Mouse (Mus musculus): ENCODE measurements around the gene Trim60. TPM values are rescaled to one million over a fixed set of nuclear protein-coding genes. Genes with fewer than 3 reads are reported as not detected.

Trim60 gene
- total and polyA plus RNA-seq, 3 experiments = not detected

DNA sequence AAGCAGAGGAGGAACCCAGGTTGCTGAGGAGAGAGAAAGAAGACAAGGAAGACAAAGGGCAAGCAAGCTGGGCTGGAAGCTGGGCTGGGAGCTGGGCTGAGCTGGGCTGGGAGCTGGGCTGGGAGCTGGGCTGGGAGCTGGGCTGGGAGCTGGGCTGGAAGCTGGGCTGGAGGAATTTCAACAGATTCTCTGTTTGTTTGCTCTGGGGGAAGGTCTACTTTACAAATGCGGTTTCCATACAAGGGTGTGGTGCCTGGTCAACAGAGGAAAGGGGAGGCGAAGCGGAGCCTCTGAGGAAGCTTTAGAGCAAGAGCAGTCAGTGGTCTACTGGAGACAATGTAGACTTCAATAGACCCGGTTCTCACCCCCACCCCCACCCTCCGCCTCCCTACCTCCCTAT lies 28.2 kb upstream of the Trim60 start (continued):
- no peak for TF ChIP-seq GABPA (IDR thresholded peaks at IDR 0.05; ENCODE audit: low read depth, low read length)

DNA sequence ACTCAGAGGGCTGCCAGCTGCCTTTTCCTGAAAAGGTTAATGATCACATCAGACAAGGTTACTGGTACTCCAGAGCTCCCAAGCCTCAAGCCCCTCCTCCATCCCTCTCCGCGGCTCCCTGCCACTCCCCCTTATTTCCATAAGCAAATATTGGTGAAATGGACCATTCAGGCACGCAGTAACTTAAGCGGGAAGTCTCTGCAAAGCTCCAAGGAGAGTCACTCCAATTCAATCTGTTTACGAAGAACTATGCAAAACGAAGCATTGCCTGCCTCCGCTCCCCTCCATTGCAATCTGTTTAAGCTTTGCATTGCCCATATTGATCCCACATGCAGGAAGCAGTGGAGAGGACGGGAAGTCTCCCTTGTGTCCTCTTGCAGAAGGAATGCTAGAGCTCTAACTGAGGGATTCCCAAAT lies 18.7 kb upstream of the Trim60 start, which contains the start of gene Apela:
Gene Apela, minus strand, starts transcription at position 220 of the 417 bp plus-strand sequence.
- H3K4me1 ChIP-seq (ENCODE audit: control insufficient read depth in 1 of 2, insufficient read depth in 2 of 2, low read length in 2 of 2) = no peaks in the 10 kb centered on the region
- DNase-seq (ENCODE audit: low read depth, low spot score) = no peak
- no peaks in the 10 kb centered on the region for H3K36me3 ChIP-seq (ENCODE audit: control insufficient read depth in 1 of 2, insufficient read depth in 2 of 2, low read length in 2 of 2)
- H3K9ac ChIP-seq (ENCODE audit: control insufficient read depth, low read depth, low read length, poor library complexity, severe bottlenecking) = no peak within 1 kb of the TSS
- H3K27ac ChIP-seq (ENCODE audit: control insufficient read depth, low read depth, low read length) = no peak within 1 kb of the TSS
- TF ChIP-seq POLR2AphosphoS5 (IDR thresholded peaks at IDR 0.05; ENCODE audit: borderline replicate concordance, low read depth, low read length) = no peak
- no peak for TF ChIP-seq POLR2A (IDR thresholded peaks at IDR 0.05; ENCODE audit: control insufficient read depth in 1 of 2, insufficient read depth in 1 of 2, low read depth in 1 of 2, low read length in 2 of 2, poor library complexity in 1 of 2)
- no peak for TF ChIP-seq NRF1 (IDR thresholded peaks at IDR 0.05; ENCODE audit: insufficient read depth, low read depth, low read length, poor library complexity, severe bottlenecking)
- no peak for TF ChIP-seq GABPA (IDR thresholded peaks at IDR 0.05; ENCODE audit: low read depth, low read length)
- TF ChIP-seq RCOR1 (IDR thresholded peaks at IDR 0.05; ENCODE audit: low read depth, low read length) = no peak
- TF ChIP-seq SIN3A (IDR thresholded peaks at IDR 0.05; ENCODE audit: low read length) = no peak
- TF ChIP-seq TAL1 (IDR thresholded peaks at IDR 0.05; ENCODE audit: low read length) = no peak
- TF ChIP-seq E2F4 (IDR thresholded peaks at IDR 0.05; ENCODE audit: borderline replicate concordance, low read depth, low read length) = no peak
- no peak for TF ChIP-seq CTCF (IDR thresholded peaks at IDR 0.05 in 2 of 3, conservative IDR thresholded peaks at IDR 0.05 in 1 of 3; ENCODE audit: control insufficient read depth in 1 of 3, insufficient read depth in 1 of 3, low read depth in 2 of 3, low read length in 3 of 3, poor library complexity in 1 of 3, severe bottlenecking in 1 of 3)
- no peak for TF ChIP-seq MXI1 (IDR thresholded peaks at IDR 0.05; ENCODE audit: low read depth, low read length)
- TF ChIP-seq ZMIZ1 (IDR thresholded peaks at IDR 0.05; ENCODE audit: low read depth, low read length) = no peak
- no peak for TF ChIP-seq CHD1 (IDR thresholded peaks at IDR 0.05; ENCODE audit: low read depth, low read length)
- TF ChIP-seq MAX (IDR thresholded peaks at IDR 0.05; ENCODE audit: low read length) = no peak
- TF ChIP-seq ELF1 (IDR thresholded peaks at IDR 0.05; ENCODE audit: low read depth, low read length) = no peak
- no peak for TF ChIP-seq MAFK (IDR thresholded peaks at IDR 0.05; ENCODE audit: borderline replicate concordance, low read depth, low read length)
- TF ChIP-seq MYB (IDR thresholded peaks at IDR 0.05; ENCODE audit: low read depth, low read length) = no peak
- no peaks in the 10 kb centered on the region for H3K27me3 ChIP-seq (ENCODE audit: control insufficient read depth in 1 of 2, insufficient read depth in 2 of 2, low read length in 2 of 2)
- H3K4me3 ChIP-seq (ENCODE audit: control insufficient read depth in 1 of 2, insufficient read depth in 1 of 2, low read depth in 2 of 2, low read length in 2 of 2) = no peak within 1 kb of the TSS
- H3K79me2 ChIP-seq (ENCODE audit: control insufficient read depth, insufficient read depth, low read length, poor library complexity) = no peaks in the 10 kb centered on the region
- no peaks in the 10 kb centered on the region for H3K9me3 ChIP-seq (replicated peaks; ENCODE audit: insufficient read depth, low read length)

DNA sequence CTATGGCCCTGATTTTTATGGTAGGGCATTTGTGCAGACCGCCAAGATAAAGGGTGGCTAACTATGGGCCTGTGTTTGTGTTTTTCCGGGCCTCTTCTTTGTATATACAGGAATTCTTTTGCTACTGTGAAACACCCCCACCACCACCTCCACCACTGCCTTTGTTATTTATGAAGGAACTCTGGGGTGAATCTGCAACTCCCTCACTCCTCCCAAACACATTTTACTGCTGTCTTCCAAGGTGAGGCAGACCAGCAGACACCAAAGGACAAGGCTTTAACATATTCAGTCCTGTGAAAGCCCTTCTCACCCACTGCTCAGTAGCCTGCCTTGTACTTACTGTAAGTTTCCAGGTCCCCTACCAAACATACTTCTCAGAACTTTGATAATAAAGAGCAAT lies 15.8 kb upstream of the Trim60 start:
- Histone ChIP-seq H3K9ac (ENCODE audit: control insufficient read depth, low read depth, low read length, poor library complexity, severe bottlenecking) (no peak overlapping the region), H3K36me3 (ENCODE audit: control insufficient read depth in 1 of 2, insufficient read depth in 2 of 2, low read length in 2 of 2) (no peaks in the 10 kb centered on the region), H3K79me2 (ENCODE audit: control insufficient read depth, insufficient read depth, low read length, poor library complexity) (no peaks in the 10 kb centered on the region), H3K4me3 (ENCODE audit: control insufficient read depth in 1 of 2, insufficient read depth in 1 of 2, low read depth in 2 of 2, low read length in 2 of 2) (no peak overlapping the region), H3K9me3 (replicated peaks; ENCODE audit: insufficient read depth, low read length) (no peaks in the 10 kb centered on the region), H3K27ac (ENCODE audit: control insufficient read depth, low read depth, low read length) (no peak overlapping the region), H3K4me1 (ENCODE audit: control insufficient read depth in 1 of 2, insufficient read depth in 2 of 2, low read length in 2 of 2) (no peaks in the 10 kb centered on the region), H3K27me3 (ENCODE audit: control insufficient read depth in 1 of 2, insufficient read depth in 2 of 2, low read length in 2 of 2) (no peaks in the 10 kb centered on the region)
- no peak for DNase-seq (ENCODE audit: low read depth, low spot score)
- TF ChIP-seq CHD1 (IDR thresholded peaks at IDR 0.05; ENCODE audit: low read depth, low read length) (no peak), SIN3A (IDR thresholded peaks at IDR 0.05; ENCODE audit: low read length) (no peak)
